15 mouse cellular contexts compared by ENCODE assay signal in the genomic region with DNA sequence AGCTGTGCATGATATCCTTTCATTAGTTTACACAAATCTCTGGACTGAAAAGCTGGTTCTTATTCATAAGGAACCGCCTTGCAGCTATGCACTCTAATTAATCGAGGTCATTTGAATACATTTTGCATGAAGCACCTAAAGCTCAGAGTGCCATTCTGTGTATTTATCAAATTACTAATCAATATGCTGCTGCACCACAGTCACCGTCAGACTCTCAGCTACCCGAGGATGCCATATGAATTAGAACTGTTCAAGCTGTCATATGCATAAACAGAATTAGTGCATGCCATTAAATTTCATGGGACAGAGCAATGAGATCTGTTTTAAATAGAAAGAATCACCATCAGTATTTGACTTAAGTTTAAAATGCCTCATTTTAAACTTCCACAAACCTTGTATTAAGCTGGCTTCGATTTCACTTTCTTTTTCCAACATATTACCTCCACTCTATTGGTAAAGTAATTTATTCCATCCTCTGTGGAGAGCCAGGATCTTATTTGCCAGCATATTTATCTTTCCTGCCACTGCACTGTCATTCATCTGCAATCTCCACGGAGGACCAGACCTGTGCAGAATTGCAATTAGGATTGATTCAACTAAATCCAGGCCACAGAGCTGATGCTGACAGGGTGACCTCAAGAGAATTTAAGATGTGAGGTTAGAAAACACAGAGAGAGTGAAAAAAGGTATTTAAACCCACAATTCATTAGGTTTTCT.
DNase-seq lines count a peak whose midpoint lies in the region; ATAC-seq and TF ChIP-seq lines count a peak whose summit lies in the region.
"Had no signal": no experiment of that assay in that cellular context is flagged by ENCODE, and none has a peak within 500 bp of the region (broad histone marks: within the 10 kb centered on the region; RNA-seq: fewer than 3 reads in every experiment).

No protein-coding gene starts in this region.

- no peaks in the 10 kb centered on the region for H3K36me3 ChIP-seq in hindbrain, embryonic 11.5 days (ENCODE audit: control insufficient read depth, insufficient read depth, low read length)
- H3K36me3 ChIP-seq in hindbrain, embryonic 10.5 days: no peaks in the 10 kb centered on the region
- no peaks in the 10 kb centered on the region for H3K36me3 ChIP-seq in forebrain, embryonic 16.5 days (ENCODE audit: control insufficient read depth, insufficient read depth)
- H3K36me3 ChIP-seq in midbrain, embryonic 13.5 days: no peaks in the 10 kb centered on the region
- no peaks in the 10 kb centered on the region for H3K36me3 ChIP-seq in neural tube, embryonic 15.5 days
- H3K36me3 ChIP-seq in thymus, adult 2 months (ENCODE audit: control insufficient read depth, insufficient read depth, low read length): no peaks in the 10 kb centered on the region
- H3K36me3 ChIP-seq: limb, embryonic 15.5 days had no signal

- no peak for DNase-seq in hindbrain, embryonic 11.5 days (ENCODE audit: low spot score)
- DNase-seq in hindbrain, embryonic 10.5 days (ENCODE audit: low spot score): no peak
- DNase-seq in thymus, postnatal 25 days: no peak
- DNase-seq in thymus, adult 2 months: no peak
- DNase-seq: adrenal gland, postnatal 14 days; B cell, adult 2 months; heart, postnatal 14 days; layer of hippocampus, postnatal 36 days; lung, postnatal 10 days; right cerebral cortex, postnatal 25 days had no signal

- H3K4me3 ChIP-seq in hindbrain, embryonic 11.5 days (ENCODE audit: low read depth, low read length): no peak overlapping the region
- H3K4me3 ChIP-seq in hindbrain, embryonic 10.5 days: no peak overlapping the region
- no peak overlapping the region for H3K4me3 ChIP-seq in forebrain, embryonic 16.5 days (replicated peaks; ENCODE audit: low read length)
- no peak overlapping the region for H3K4me3 ChIP-seq in midbrain, embryonic 13.5 days (replicated peaks)
- no peak overlapping the region for H3K4me3 ChIP-seq in neural tube, embryonic 15.5 days (replicated peaks)
- H3K4me3 ChIP-seq in thymus, adult 2 months (ENCODE audit: control insufficient read depth, insufficient read depth, low read length): no peak overlapping the region
- H3K4me3 ChIP-seq: limb, embryonic 15.5 days had no signal

- no peak overlapping the region for H3K9ac ChIP-seq in hindbrain, embryonic 11.5 days (ENCODE audit: low read depth, low read length)
- no peak overlapping the region for H3K9ac ChIP-seq in forebrain, embryonic 16.5 days (replicated peaks; ENCODE audit: low read depth, low read length)
- H3K9ac ChIP-seq in midbrain, embryonic 13.5 days (replicated peaks): no peak overlapping the region; the same call in 1 of the 2 replicates
- H3K9ac ChIP-seq in neural tube, embryonic 15.5 days (replicated peaks): no peak overlapping the region
- H3K9ac ChIP-seq: limb, embryonic 15.5 days had no signal

- H3K27ac ChIP-seq in hindbrain, embryonic 11.5 days (ENCODE audit: low read depth, low read length): peak overlapping the region; percentile 36; the same call in 1 of the 2 replicates
- H3K27ac ChIP-seq in hindbrain, embryonic 10.5 days: no peak overlapping the region
- H3K27ac ChIP-seq in forebrain, embryonic 16.5 days (ENCODE audit: low read length): no peak overlapping the region
- peak overlapping the region; percentile 77 for H3K27ac ChIP-seq in midbrain, embryonic 13.5 days
- H3K27ac ChIP-seq in neural tube, embryonic 15.5 days (replicated peaks): peak overlapping the region; percentile 51; the same call in 1 of the 2 replicates
- H3K27ac ChIP-seq in thymus, adult 2 months (ENCODE audit: control insufficient read depth, insufficient read depth, low read length): no peak overlapping the region
- H3K27ac ChIP-seq: limb, embryonic 15.5 days had no signal

- H3K4me2 ChIP-seq in hindbrain, embryonic 11.5 days (replicated peaks; ENCODE audit: low read depth, low read length): no peak overlapping the region
- no peak overlapping the region; the same call in 1 of the 2 replicates for H3K4me2 ChIP-seq in forebrain, embryonic 16.5 days (ENCODE audit: low read length)
- H3K4me2 ChIP-seq in midbrain, embryonic 13.5 days (replicated peaks): peak overlapping the region; percentile 31
- no peak overlapping the region for H3K4me2 ChIP-seq in neural tube, embryonic 15.5 days
- H3K4me2 ChIP-seq: heart, embryonic 11.5 days; limb, embryonic 15.5 days had no signal

- H3K9me3 ChIP-seq in hindbrain, embryonic 11.5 days (ENCODE audit: control insufficient read depth, low read length): no peaks in the 10 kb centered on the region
- H3K9me3 ChIP-seq in hindbrain, embryonic 10.5 days: no peaks in the 10 kb centered on the region
- H3K9me3 ChIP-seq in forebrain, embryonic 16.5 days (ENCODE audit: control insufficient read depth, low read length): no peaks in the 10 kb centered on the region
- no peaks in the 10 kb centered on the region for H3K9me3 ChIP-seq in midbrain, embryonic 13.5 days
- H3K9me3 ChIP-seq in neural tube, embryonic 15.5 days (replicated peaks): no peaks in the 10 kb centered on the region
- H3K9me3 ChIP-seq: limb, embryonic 15.5 days had no signal

- WGBS in hindbrain, embryonic 11.5 days: 49% methylated on average over 6 of the region's 6 CpGs
- WGBS in hindbrain, embryonic 10.5 days: 69% methylated on average over 6 of the region's 6 CpGs
- 12% methylated on average over 6 of the region's 6 CpGs for WGBS in forebrain, embryonic 16.5 days
- 24% methylated on average over 6 of the region's 6 CpGs for WGBS in midbrain, embryonic 13.5 days
- WGBS in neural tube, embryonic 15.5 days: 20% methylated on average over 6 of the region's 6 CpGs
- 72% methylated on average over 6 of the region's 6 CpGs for WGBS in thymus, adult 2 months

- peak; percentile 89 for ATAC-seq in hindbrain, embryonic 11.5 days (ENCODE audit: low FRiP score)
- ATAC-seq in forebrain, embryonic 16.5 days: peak; percentile 84
- ATAC-seq in midbrain, embryonic 13.5 days: peak; percentile 96
- peak; percentile 85 for ATAC-seq in neural tube, embryonic 15.5 days (ENCODE audit: low FRiP score)

- TF ChIP-seq POLR2A in thymus, adult 2 months (IDR thresholded peaks at IDR 0.05; ENCODE audit: control insufficient read depth, extremely low read depth, insufficient read depth, low read length, poor library complexity): no peak

- no peaks in the 10 kb centered on the region for H3K4me1 ChIP-seq in hindbrain, embryonic 11.5 days (replicated peaks; ENCODE audit: control insufficient read depth, insufficient read depth, low read length)
- H3K4me1 ChIP-seq in hindbrain, embryonic 10.5 days (replicated peaks): no peaks in the 10 kb centered on the region
- peaks cover 6% of the 10 kb centered on the region for H3K4me1 ChIP-seq in forebrain, embryonic 16.5 days (replicated peaks; ENCODE audit: control insufficient read depth, insufficient read depth, low read length)
- H3K4me1 ChIP-seq in midbrain, embryonic 13.5 days (replicated peaks): peaks cover 13% of the 10 kb centered on the region
- H3K4me1 ChIP-seq in neural tube, embryonic 15.5 days: peaks cover 4% of the 10 kb centered on the region; the same call in 1 of the 2 replicates
- no peaks in the 10 kb centered on the region for H3K4me1 ChIP-seq in thymus, adult 2 months (replicated peaks; ENCODE audit: control insufficient read depth, insufficient read depth, low read length)
- H3K4me1 ChIP-seq: limb, embryonic 15.5 days had no signal

- H3K27me3 ChIP-seq in hindbrain, embryonic 11.5 days (ENCODE audit: control insufficient read depth, insufficient read depth, low read length): no peaks in the 10 kb centered on the region
- H3K27me3 ChIP-seq in hindbrain, embryonic 10.5 days (ENCODE audit: insufficient read depth, poor library complexity, severe bottlenecking): no peaks in the 10 kb centered on the region
- H3K27me3 ChIP-seq in forebrain, embryonic 16.5 days (replicated peaks; ENCODE audit: control insufficient read depth, insufficient read depth, low read length): no peaks in the 10 kb centered on the region
- H3K27me3 ChIP-seq in midbrain, embryonic 13.5 days: no peaks in the 10 kb centered on the region
- no peaks in the 10 kb centered on the region for H3K27me3 ChIP-seq in neural tube, embryonic 15.5 days (replicated peaks)
- no peaks in the 10 kb centered on the region for H3K27me3 ChIP-seq in thymus, adult 2 months (ENCODE audit: control insufficient read depth, insufficient read depth, low read length)
- H3K27me3 ChIP-seq: limb, embryonic 15.5 days had no signal

- TF ChIP-seq CTCF in thymus, adult 2 months (IDR thresholded peaks at IDR 0.05; ENCODE audit: borderline replicate concordance, control insufficient read depth, extremely low read depth, insufficient read depth, low read length, poor library complexity): no peak

Comparison
In these comparisons a context has a peak if more than half of its experiments do, and no peak if none do; other contexts are left out.
1. H3K27ac ChIP-seq: peak in hindbrain, embryonic 11.5 days (single experiment), midbrain, embryonic 13.5 days (single experiment) and neural tube, embryonic 15.5 days (single experiment); none in hindbrain, embryonic 10.5 days (single experiment), forebrain, embryonic 16.5 days (single experiment) and thymus, adult 2 months (single experiment).
2. Peak in every context shown above with its lines, with median percentiles within 50 percentile points of each other: ATAC-seq.